Mouse (Mus musculus): ENCODE data around the gene Otulin. TPM values are rescaled to one million over a fixed set of nuclear protein-coding genes. Genes with fewer than 3 reads are reported as not detected.
A peak's percentile ranks its signal among the peaks of the same experiment; 100 is the strongest.

Gene Otulin
- polyA plus RNA-seq, 1 experiment from 2014 or later: 41.8 TPM

GRCm38 (mm10) chr15:27666911-27667539, 36.5 kb upstream of the Otulin start:
- Histone ChIP-seq H3K9ac (no peak overlapping the region), H3K27me3 (ENCODE audit: insufficient read depth, low read length) (no peaks in the 10 kb centered on the region), H3K9me3 (ENCODE audit: low read depth, low read length) (no peaks in the 10 kb centered on the region), H3K36me3 (ENCODE audit: insufficient read depth) (no peaks in the 10 kb centered on the region), H3K4me3 (ENCODE audit: low read depth, low read length) (no peak overlapping the region), H3K27ac (ENCODE audit: low read depth) (no peak overlapping the region), H3K4me2 (no peak overlapping the region), H3K4me1 (ENCODE audit: insufficient read depth) (no peaks in the 10 kb centered on the region; the same call in 1 of the 2 replicates)
- ATAC-seq (ENCODE audit: insufficient read depth) (no peak), DNase-seq (no peak)
- TF ChIP-seq CTCF (IDR thresholded peaks at IDR 0.05; ENCODE audit: low read depth): no peak
- WGBS: 62% methylated on average over 9 of the region's 9 CpGs

DNA sequence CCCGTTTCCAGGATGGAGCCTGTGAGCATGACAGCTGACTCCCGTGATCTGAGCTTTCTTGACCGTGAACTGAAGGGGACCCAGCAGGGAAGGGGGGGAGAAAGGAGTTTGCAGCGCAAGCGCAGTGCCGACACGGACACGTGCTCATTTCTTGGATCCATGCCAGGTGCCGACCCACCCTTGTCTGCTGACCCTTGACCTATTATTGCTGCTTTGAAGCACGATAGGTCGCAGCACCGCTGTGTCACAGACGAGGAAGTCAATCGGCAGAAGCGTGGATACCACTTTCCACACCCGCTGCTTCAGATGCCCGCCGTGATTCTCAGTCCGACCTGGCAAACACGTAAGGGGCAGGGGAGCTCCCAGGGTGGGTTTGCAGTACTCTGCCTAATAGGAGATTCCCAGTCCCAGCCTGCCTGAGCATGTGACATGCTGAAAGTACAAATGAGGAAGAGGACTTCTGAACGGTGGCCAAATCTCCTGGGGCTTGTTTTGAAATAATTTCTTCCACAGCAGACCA, 35.0 kb upstream of the Otulin start:
- 29% methylated on average over 21 of the region's 21 CpGs for WGBS

DNA sequence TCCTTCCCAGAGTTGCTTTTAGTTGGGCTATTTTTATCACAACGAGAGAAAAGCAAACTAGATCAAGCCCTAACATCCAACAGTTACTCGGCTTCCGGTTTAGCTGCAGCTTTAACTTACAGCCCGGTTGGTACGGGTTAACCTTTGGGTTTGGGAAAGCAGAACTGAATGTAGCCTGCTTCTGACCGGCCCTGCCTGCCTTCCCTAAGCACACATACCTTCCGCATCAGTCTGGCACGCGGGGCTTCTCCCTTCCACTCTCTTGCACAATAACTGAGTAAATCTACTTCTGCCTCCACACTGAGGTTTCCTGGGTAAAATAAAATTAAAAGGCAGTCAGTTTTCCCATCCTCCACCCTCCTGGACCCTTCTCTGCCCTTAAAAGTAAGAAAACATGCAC, 33.6 kb upstream of the Otulin start:
- no peak overlapping the region for H3K4me3 ChIP-seq (ENCODE audit: low read depth, low read length)
- H3K4me1 ChIP-seq (ENCODE audit: insufficient read depth): no peaks in the 10 kb centered on the region; the same call in 1 of the 2 replicates
- WGBS: 79% methylated on average over 9 of the region's 9 CpGs
- H3K9ac ChIP-seq: no peak overlapping the region
- H3K36me3 ChIP-seq (ENCODE audit: insufficient read depth): no peaks in the 10 kb centered on the region
- DNase-seq: no peak
- H3K9me3 ChIP-seq (ENCODE audit: low read depth, low read length): no peaks in the 10 kb centered on the region
- H3K27ac ChIP-seq (ENCODE audit: low read depth): no peak overlapping the region
- H3K27me3 ChIP-seq (ENCODE audit: insufficient read depth, low read length): no peaks in the 10 kb centered on the region
- H3K4me2 ChIP-seq: no peak overlapping the region
- TF ChIP-seq CTCF (IDR thresholded peaks at IDR 0.05; ENCODE audit: low read depth): no peak
- no peak for ATAC-seq (ENCODE audit: insufficient read depth)

More for the DNA sequence above, 35.0 kb upstream of the Otulin start:
- ATAC-seq (ENCODE audit: insufficient read depth): peak; percentile 61
- no peaks in the 10 kb centered on the region for H3K36me3 ChIP-seq (ENCODE audit: insufficient read depth)
- H3K4me2 ChIP-seq: peak overlapping the region; percentile 56
- H3K4me1 ChIP-seq (ENCODE audit: insufficient read depth): no peaks in the 10 kb centered on the region; the same call in 1 of the 2 replicates
- H3K4me3 ChIP-seq (ENCODE audit: low read depth, low read length): peak overlapping the region; percentile 19
- TF ChIP-seq CTCF (IDR thresholded peaks at IDR 0.05; ENCODE audit: low read depth): no peak
- no peaks in the 10 kb centered on the region for H3K27me3 ChIP-seq (ENCODE audit: insufficient read depth, low read length)
- DNase-seq: peak; percentile 70
- H3K9me3 ChIP-seq (ENCODE audit: low read depth, low read length): no peaks in the 10 kb centered on the region
- no peak overlapping the region for H3K27ac ChIP-seq (ENCODE audit: low read depth)
- peak overlapping the region; percentile 16; the same call in 1 of the 2 replicates for H3K9ac ChIP-seq

DNA sequence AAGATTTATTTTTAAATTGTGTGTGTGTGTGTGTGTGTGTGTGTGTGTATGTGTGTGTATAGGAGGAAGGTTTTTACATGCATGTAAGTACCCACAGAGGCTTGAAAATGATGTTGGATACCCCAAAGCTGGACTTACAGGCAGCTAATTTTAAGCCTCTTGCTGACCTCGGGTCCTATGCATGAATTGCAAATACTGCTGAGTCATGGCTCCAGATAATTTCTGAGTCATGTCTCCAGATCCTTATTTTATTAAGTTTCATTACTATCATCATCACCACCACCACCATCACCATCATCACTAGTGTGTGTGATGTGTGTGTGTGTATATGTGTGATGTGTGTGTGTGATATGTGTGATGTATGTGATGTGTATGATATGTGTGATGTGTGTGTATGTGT, 32.2 kb upstream of the Otulin start:
- no peaks in the 10 kb centered on the region for H3K36me3 ChIP-seq (ENCODE audit: insufficient read depth)
- 36% methylated on average over 1 of the region's 1 CpGs for WGBS
- TF ChIP-seq CTCF (IDR thresholded peaks at IDR 0.05; ENCODE audit: low read depth): no peak

GRCm38 (mm10) chr15:27661696-27662095, 31.2 kb upstream of the Otulin start:
- ATAC-seq (ENCODE audit: insufficient read depth) (no peak), DNase-seq (no peak)
- H3K27ac ChIP-seq (ENCODE audit: low read depth): no peak overlapping the region
- H3K36me3 ChIP-seq (ENCODE audit: insufficient read depth): no peaks in the 10 kb centered on the region
- H3K4me1 ChIP-seq (ENCODE audit: insufficient read depth): no peaks in the 10 kb centered on the region; the same call in 1 of the 2 replicates
- WGBS: 89% methylated on average over 6 of the region's 6 CpGs
- no peak overlapping the region for H3K4me2 ChIP-seq
- no peaks in the 10 kb centered on the region for H3K9me3 ChIP-seq (ENCODE audit: low read depth, low read length)
- no peak overlapping the region for H3K9ac ChIP-seq
- no peak overlapping the region for H3K4me3 ChIP-seq (ENCODE audit: low read depth, low read length)
- no peaks in the 10 kb centered on the region for H3K27me3 ChIP-seq (ENCODE audit: insufficient read depth, low read length)
- TF ChIP-seq CTCF (IDR thresholded peaks at IDR 0.05; ENCODE audit: low read depth): no peak

More for the DNA sequence above, 32.2 kb upstream of the Otulin start:
- DNase-seq: no peak
- Histone ChIP-seq H3K4me3 (ENCODE audit: low read depth, low read length) (no peak overlapping the region), H3K4me2 (no peak overlapping the region), H3K27ac (ENCODE audit: low read depth) (no peak overlapping the region), H3K27me3 (ENCODE audit: insufficient read depth, low read length) (no peaks in the 10 kb centered on the region), H3K9ac (no peak overlapping the region), H3K4me1 (ENCODE audit: insufficient read depth) (no peaks in the 10 kb centered on the region; the same call in 1 of the 2 replicates), H3K9me3 (ENCODE audit: low read depth, low read length) (no peaks in the 10 kb centered on the region)
- no peak for ATAC-seq (ENCODE audit: insufficient read depth)

DNA sequence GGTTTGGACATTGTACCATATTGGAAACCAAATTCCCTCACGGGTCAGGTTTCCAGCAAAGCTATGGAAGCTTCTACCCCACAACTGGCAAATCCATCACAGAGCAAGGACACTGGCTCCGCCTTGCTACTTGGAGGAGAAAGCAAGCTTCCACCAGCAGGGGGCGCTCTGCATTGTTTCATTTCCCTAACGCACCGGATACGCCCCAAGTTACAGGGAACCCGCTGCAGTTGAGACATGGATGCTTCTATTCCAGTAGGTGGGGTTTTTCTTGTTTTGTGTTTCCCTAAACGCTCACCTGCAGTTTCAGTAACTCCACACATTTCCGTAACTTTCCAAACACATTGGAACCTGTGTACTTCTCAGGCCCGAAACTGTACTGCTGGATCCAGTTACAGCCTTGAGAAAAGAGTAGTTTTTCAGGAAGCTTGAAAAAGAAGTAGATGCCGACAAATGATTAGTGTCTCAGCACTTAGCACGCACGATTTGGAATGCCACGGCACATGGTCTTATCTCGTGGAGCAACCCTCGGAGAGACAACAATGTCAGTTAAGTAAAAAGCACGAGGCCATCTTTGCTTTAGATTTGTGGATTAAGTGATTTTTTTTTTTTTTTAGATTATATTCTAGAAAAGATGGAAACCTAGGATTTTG, 29.2 kb upstream of the Otulin start:
- peak; percentile 28; the same call in 1 of the 2 replicates for ATAC-seq (ENCODE audit: insufficient read depth)
- no peaks in the 10 kb centered on the region for H3K9me3 ChIP-seq (ENCODE audit: low read depth, low read length)

GRCm38 (mm10) chr15:27659143-27659542, 28.6 kb upstream of the Otulin start:
- no peak overlapping the region for H3K4me3 ChIP-seq (ENCODE audit: low read depth, low read length)
- no peak for TF ChIP-seq CTCF (IDR thresholded peaks at IDR 0.05; ENCODE audit: low read depth)
- no peak overlapping the region for H3K9ac ChIP-seq
- H3K9me3 ChIP-seq (ENCODE audit: low read depth, low read length): no peaks in the 10 kb centered on the region
- ATAC-seq (ENCODE audit: insufficient read depth): no peak; the same call in 1 of the 2 replicates
- no peaks in the 10 kb centered on the region for H3K4me1 ChIP-seq (ENCODE audit: insufficient read depth)
- H3K36me3 ChIP-seq (ENCODE audit: insufficient read depth): no peaks in the 10 kb centered on the region
- 84% methylated on average over 5 of the region's 5 CpGs for WGBS
- DNase-seq: no peak
- no peak overlapping the region for H3K27ac ChIP-seq (ENCODE audit: low read depth)
- no peak overlapping the region for H3K4me2 ChIP-seq
- no peaks in the 10 kb centered on the region for H3K27me3 ChIP-seq (ENCODE audit: insufficient read depth, low read length)

More for the DNA sequence above, 29.2 kb upstream of the Otulin start:
- no peaks in the 10 kb centered on the region for H3K4me1 ChIP-seq (ENCODE audit: insufficient read depth)
- no peaks in the 10 kb centered on the region for H3K36me3 ChIP-seq (ENCODE audit: insufficient read depth)
- peak; percentile 95 for TF ChIP-seq CTCF (IDR thresholded peaks at IDR 0.05; ENCODE audit: low read depth)
- no peak overlapping the region for H3K27ac ChIP-seq (ENCODE audit: low read depth)
- no peaks in the 10 kb centered on the region for H3K27me3 ChIP-seq (ENCODE audit: insufficient read depth, low read length)
- no peak overlapping the region for H3K9ac ChIP-seq
- peak; percentile 93 for DNase-seq
- WGBS: 32% methylated on average over 17 of the region's 17 CpGs
- no peak overlapping the region for H3K4me2 ChIP-seq
- no peak overlapping the region for H3K4me3 ChIP-seq (ENCODE audit: low read depth, low read length)

Measured in lung, embryonic 14.5 days (tissue).